Mouse (Mus musculus) cerebellum, adult (tissue): ENCODE data around the gene Ltbp4.

Experiments
- ATAC-seq: cut with Nextera tagmentation; 2 replicates; pipeline ENCODE4 v1.9.2; 2017; ENCODE audit warnings: mild to moderate bottlenecking, moderate library complexity, mixed read lengths; ENCODE audit not compliant: insufficient number of reproducible peaks, low FRiP score, low TSS enrichment

Gene Ltbp4

DNA sequence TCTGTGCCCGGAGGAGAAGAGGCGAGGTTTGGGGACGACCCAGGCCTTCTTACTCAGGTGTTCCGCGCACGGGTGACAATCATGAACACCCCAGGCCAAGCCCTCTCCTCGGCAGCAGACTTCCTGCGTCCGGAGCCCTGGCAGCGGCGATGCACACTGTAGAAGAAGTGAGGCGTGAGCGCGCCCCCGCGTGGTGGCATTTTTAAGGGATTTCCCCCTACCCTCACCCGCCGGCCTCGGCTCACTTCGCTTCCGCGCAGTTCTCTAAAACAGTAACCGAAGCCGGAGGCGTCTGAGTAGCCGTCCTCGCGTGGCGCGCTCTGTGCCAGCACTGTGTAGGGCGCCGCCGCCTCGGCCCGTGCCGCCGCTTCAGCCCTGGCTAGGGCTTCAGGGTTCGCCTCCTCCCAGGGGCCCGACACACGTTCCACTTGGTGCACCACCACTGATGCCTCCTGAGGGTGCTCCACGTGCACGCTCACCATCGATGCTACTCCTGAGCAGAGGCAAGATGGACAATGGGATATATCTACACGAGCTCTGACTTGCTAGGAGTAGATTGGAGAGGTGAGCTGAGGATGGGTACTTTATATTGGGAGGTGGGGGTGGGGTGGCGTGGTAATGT is 8.1 kb downstream of the Ltbp4 start:
- no peak for ATAC-seq

DNA sequence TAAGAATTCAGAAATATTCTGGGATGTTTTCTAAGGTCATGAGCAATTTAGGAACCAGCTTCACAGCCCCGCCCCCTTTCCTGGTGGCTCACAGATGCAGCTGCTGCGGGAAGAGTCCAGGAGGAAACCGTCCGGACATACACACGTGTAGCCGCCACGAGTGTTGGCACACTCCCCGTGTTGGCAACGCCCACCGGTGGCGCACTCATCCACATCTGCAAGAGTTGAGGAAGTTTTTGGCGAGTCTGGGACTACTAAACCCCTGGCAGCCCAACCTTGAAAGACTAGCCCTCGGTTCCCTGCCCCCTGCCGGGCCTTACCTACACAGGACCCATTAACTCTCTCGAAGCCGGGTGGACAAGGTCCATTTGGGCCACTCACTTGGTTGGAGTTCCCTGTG is 8.8 kb downstream of the Ltbp4 start:
- ATAC-seq: no peak

DNA sequence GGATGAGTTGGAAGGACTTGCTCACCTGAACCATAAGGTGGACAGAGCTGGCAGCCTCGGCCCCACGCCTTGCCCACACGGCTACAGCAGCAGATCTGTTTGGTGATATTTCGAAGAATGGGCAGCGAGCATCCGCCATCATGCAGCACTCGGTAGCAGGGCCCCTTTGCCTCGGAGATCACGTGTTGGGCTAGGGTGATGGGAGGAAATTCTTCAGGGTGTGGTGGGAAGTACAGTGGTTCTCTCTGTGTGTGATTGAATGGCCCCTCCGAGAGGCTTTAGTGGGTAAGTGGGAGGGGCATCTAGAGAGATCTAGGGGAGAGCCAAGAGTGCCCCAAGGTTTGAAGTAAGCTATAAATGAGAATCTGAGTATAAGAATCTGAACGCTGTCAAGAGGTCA is 9.3 kb downstream of the Ltbp4 start:
- no peak for ATAC-seq

DNA sequence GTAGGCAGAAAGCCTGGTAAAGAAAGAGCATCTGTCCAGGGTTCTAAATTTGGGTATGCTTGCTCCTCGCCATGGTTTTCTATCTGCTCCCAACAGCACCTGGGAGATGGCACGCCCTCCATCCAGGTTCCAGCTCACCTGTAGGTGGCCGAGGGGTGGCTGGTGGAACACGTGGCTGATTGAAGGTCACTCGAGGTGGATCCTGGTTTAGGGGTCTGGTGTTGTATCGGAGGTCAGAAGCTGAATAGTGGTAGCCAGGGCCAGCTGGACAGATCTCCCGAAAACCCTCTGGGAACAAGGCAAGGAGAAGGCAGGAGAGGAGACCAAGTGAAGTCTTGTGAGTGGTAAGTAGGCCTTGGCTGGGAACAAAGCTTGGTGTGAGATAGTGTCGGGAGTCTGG is 10.0 kb downstream of the Ltbp4 start:
- ATAC-seq: no peak

DNA sequence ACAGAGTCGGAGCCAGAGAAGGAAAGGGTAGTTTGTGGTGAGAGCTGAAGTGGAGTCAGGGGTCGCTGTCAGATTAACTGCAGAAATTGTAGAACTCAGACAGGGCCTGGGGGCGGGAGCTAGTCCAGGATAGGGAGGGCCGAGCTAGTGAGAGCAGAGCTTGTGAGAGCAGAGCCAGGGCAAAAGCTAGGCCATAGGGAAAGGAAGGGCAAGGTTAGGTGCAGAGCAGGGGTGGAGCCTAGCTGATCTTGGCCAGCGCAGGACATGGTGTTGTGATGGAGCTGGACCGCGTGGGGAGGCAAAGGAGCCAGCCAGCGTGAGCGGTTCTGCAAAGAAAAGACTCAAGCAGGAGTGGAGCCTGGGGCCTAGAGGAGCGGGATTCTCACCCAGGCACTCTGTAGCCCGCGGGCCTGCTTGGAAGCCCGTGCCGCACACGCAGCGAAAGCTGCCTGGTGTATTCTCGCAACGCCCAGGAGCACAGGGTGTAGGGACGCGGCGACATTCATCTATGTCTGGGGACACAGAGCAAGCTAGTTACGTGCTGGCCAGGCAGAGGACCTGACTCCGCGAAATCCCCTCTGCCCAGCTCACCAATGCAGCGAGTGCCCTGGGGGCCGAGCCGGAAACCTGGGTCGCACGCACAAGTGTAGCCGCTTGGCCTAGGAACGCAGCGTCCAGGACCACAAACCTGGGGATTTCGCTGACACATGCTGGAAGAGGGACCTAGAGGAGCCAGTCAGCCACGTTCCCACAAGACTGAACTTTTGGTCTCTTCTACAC is 11.2 kb downstream of the Ltbp4 start:
- ATAC-seq: no peak

DNA sequence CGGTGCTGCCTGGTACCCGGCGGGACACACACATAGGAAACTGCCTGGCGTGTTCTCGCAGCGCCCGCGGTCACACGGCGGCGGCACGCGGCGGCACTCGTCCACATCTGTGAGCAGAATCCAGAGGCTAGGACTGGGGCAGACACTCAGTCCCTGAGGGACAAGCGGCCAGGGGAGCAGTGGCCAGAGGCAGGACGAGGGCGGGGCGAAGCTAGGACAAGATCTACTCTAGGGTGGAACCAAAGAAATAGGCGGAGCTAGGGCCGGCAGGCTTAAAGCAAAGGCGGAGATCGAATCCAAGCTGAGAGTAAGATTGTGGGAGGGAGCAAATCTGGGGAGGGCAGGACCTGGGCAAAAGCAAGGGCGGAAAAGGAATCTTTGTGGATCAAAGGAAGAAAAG is 11.8 kb downstream of the Ltbp4 start:
- ATAC-seq: peak; percentile 29; the same call in 1 of the 2 replicates

DNA sequence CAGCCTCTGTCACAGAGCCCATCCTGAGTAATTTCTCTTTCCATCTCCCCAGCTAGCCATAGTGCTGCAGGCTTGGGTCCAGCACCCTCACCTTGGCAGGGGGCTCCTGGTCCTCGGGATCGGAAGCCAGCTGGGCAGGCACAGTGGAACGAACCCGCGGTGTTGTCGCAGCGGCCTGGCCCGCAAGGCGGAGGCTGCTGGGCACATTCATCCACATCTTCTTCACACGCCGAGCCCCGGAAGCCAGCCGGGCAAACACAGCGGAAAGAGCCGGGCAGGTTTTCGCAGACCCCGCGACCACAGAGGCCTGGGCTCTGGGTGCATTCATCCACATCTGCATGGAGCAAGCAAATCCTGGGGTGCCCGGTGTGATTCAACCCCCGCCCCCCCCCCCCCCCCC is 12.6 kb downstream of the Ltbp4 start:
- no peak for ATAC-seq

DNA sequence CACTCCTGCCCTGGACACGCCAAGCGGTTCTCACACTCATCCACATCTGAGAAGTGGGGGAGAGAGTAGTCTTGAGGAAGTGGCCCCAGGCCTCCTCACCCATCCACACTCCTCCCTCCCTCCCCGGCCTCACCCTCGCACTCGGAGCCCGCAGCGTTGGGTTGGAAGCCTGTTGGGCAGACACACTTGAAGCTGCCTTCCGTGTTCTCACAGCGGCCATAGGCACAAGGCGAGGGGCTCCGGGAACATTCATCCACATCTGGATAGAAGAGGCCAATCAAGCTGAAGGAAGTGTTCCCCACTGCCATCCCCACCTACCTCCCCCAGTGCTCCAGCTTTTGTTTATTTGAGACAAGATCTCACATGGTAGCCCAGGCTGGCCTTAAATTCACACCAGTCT is 13.3 kb downstream of the Ltbp4 start:
- no peak for ATAC-seq

DNA sequence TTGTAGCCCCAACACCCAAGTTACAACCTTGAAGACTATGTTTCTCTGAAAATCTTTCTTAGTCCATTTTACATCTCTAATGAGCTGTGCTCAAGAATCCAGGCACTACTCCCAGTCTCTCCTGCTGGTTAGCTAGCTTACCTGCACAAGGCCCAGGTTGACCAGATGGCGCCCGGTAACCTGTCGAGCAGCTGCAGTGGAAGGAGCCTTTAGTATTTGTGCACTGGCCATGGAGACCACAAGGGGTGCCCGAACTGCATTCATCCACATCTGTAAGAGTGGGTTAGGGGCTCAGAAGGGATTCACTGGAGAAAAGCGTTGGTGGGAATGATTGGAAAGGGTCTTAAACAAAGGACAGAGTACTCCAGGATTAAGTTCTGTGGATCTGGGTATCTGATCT is 14.5 kb downstream of the Ltbp4 start:
- ATAC-seq: no peak

DNA sequence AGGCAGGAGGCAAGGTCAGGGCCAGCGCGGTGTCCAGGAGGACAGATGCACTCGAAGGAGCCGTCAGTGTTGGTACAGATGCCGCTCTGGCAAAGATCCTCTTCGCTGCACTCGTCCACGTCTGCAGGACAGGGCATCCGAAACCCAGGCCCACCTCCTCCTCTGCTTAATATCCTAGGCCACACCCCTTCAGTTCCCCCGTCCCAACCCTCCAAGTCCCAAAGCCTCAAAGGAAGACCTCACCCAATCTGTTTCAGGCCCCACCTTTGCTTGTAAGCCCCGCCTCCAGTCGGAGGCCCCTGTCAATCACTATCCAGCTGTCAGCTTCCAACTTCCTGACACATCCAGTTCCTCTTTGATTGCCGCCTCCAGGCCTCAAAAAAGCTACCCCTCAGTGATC is 15.2 kb downstream of the Ltbp4 start:
- no peak for ATAC-seq

DNA sequence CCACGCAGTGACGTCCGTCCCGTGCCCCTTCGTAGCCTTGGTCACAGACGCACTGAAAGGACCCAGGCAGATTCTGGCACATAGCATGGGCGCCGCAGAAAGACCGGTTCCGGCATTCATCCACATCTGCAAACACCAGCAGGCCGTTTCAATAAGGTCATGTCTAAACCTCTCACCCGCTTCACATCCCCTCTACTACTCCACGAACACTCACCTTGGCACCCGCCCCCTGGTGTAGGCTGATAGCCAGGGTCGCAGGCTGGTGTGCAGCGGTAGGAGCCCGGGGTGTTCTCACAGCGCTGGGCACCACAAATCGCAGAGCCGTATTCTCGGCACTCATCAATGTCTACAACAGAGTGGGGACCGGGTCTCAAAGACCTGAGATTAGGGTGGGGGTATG is 18.1 kb downstream of the Ltbp4 start:
- no peak for ATAC-seq

DNA sequence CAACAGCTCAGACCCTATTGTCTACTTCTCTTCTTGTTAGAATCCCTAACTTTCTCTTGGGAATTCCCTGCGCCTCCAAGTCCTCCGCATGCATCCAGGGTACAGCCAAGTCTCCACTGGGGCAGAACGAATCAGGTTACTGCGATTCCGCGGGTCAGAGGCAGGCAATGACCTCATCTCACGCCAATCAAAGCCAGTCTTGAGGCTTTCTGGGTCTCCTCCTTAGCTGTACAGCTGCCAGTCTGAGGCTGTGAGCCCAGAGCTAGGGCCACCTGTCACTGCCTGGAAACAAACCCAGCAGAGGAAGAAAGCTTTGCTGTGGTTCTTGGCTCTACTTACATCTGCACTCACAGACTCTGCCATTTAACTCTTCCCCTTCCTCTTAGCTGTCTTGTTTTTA is 21.5 kb downstream of the Ltbp4 start:
- no peak; the same call in 1 of the 2 replicates for ATAC-seq

DNA sequence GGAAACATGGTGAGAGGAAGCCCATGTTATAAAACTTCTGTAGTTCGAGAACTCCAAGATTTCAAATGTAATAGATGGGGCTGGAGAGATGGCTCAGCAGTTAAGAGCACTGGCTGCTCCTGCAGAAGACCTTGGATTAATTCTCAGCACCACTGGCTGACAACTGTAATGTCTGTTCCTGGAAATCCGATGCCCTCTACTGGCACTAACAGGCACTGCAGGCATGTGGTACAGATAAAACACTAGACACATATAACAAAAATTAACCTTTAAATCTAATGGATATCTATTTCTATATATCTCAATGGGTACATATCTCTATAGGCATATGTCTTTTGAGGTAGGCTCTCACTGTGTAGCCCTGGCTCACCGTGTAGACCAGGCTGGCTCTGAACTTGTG is 23.1 kb downstream of the Ltbp4 start:
- no peak for ATAC-seq

DNA sequence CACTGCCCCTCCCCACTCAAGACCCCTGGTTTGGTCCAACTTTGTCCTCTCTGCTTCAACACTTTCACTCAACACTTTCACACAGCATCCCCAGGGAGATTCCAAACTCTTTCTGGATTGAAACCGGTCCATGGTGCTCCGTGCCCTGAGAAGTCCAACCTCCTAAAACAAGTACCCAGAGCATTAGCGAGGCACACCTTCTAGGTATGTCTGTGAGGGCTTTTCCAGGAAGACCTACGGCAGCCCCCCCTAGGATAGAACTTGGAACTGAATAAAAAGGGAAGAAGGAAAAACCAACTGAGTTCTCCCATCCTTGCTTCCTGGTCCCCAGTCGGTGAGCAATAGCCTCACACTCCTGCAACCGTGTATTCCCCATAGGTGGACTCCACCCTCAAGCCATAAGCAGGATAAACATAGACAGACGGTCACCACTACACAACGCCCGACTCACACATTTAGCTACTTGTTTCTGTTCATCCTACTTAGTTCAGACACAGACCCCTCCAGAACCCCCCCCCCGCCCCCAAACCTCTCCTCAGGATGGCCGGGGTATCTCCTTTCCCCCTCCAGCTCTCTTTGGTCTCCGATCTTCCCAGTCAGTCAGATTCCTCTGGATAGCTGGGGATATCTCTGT is 25.7 kb downstream of the Ltbp4 start:
- no peak for ATAC-seq

DNA sequence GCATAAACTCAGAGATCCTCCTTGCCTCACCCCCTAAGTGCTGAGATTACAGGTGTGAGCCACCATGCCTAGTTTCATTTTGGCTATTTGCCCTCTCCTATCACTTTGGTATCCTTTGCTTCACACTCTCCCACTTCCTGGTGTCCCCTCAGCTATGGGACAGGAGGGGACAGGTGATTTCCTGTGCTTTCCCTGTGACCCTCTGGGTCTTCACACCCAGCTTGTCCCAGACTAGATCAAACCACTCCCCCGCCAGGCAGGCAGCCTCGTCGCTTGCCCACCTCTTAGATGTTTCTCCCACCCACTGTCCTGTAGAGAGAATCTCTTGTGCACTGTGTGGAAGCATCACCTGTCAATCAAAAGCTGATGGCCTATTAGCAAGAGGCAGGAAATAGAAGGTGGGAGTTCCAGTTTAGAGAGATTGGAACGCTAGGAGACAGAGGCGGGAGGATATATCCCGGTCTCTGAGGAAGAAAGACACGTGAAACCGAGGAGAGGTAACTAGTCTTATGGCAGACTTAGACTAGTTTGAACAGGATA is 26.4 kb downstream of the Ltbp4 start:
- ATAC-seq: no peak

DNA sequence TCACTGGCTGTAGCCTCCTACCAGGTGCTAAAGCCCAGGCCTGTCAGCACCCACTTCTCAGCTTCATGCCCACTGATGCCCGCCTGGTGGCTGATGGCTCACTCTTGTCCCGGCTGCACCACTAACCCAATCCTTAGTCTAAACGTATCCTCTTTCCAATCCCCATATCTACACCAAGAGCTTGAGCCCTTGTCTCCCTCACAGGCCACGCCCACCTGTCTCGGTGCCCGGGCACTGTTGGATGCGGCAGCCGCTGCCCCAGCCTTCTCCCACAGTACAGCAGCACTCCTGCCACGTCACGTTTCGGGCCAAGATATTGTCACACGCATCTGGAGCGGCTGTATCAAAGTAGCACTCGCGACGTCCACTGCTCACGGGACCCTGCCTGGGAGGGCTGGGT is 27.2 kb downstream of the Ltbp4 start:
- ATAC-seq: no peak; the same call in 1 of the 2 replicates

DNA sequence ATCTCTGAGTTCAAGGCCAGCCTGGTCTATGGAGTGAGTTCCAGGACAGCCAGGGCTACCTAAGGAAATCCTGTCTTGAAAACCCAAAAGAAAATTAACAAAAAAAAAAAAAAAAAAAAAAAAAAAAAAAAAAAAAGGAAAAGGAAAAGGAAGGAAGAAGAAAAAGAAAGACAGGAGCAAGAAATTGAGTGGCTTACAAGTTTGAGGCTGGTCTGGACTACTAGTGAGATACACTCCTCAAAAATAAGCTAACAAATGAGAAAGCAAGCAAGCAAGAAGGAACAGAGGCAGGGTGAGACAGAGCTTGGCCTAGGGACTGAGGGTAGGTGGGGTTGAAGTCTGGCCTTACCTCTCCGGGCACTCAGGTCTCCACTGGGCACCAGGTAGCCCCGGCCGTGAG is 27.7 kb downstream of the Ltbp4 start:
- no peak for ATAC-seq

DNA sequence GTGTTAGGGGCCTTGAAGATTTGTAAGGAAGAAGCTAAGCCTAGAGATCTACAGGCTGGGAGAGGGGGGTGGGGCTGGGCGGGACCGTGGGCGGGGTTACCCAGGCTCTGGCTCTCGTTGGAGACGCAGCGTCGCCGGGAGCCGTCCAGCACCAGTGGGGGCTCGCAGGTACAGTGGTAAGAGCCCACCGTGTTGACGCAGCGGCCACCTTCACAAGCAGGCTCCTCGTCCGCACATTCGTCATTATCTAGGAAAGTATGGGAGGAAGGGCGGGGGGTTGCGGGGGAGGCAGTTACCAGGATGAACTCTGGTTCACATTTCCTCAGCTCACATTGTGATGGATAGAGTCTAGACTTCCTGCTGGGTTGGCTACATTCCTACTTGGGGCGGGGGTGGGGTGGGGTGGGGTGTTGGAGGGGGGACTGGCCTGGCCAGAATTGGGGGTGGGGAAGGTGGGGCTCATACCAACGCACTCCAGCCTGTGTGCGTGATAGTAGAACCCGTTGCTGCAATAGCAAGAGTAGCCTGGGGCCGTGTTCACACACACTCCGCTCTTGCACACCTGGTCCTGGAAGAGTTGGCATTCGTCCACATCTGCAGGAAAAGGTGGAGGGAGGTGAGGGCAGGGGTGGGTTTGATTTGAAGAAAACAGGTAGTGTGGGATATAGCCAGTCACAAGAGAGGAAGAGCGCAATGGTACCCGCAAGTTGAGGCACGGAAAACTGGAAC is 28.5 kb downstream of the Ltbp4 start:
- no peak for ATAC-seq

DNA sequence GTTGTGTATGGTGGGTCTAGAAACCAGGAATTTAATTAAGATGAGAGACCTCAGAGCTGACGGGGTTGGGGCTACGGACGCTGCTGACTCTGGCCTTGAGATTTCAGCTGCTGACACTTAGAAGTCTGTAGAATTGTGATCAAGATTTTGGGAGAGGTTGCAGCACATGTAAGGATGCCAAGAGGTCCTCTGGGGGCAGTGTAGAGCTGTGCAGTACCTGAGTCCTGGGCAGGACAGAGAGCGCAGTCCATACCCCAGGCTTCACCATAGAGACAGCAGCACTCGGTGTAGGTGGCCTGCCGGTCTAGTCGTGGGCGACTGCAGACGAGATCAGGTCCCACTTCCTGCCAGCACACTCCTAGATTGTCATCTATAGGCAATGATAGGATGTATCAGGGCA is 29.9 kb downstream of the Ltbp4 start:
- no peak for ATAC-seq

DNA sequence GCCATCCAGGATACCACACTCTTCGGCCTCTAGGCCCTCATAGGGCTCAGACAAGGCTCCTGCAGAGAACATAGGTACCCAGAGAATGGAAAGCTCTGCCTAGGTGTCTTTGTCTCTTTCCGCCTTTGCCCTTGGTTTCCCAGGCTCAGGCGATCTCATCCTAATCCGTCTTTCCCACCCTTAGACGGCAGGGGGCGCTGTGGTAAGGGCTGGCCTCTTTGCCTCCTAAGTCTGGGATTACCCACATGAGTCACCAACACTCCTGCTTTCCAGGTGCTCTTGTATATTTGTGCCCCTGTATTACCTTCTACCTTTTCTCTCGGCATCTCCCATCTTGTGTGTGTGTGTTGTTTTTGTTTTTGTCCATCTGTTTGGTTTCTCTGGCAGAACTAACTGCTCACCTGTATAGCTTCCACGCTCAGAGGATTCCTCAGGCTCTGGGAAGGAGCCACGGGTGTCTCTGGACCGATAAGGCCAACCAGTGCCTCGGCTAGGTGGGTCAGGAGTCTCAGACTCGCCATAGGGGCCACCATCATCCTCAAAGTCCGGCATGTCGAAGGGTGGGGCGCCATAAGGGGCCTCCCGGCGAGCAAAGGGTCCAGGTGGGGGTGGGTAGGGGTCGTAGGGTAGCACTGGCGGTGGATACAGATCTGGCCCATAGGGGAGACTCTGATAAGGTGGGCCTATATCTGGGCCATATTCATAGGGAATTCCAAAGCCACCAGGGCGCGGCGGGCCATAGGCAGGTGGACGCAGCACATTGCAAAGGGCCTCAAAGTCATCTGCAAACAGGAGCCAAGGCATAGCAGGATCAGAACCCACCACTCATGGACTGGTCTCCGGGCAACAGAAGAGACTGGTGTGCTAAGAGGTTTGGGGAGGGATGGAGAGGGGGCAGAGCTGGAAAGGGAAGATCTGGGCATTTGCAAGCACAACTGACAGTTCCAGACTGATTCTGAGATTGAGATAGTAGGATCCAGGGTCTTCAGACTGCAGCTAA is 31.0 kb downstream of the Ltbp4 start:
- no peak for ATAC-seq
